Mouse (Mus musculus) right cerebral cortex, postnatal 36 days (tissue): ENCODE results near the gene Ankrd12.

Experiments used
- DNase-seq, 2 experiments: peaks; one replicate each; pipeline ENCODE4 v3.0.0; 2022; ENCODE audit warnings: low spot score in 2 of 2, mixed read lengths in 1 of 2

The Ankrd12 gene

GRCm38 (mm10) chr17:65967751-65968150, 109.1 kb downstream of the Ankrd12 start:
- DNase-seq: no peak

- DNase-seq: no peak
Observed at GRCm38 (mm10) chr17:65962263-65962662, 114.6 kb downstream of the Ankrd12 start.

- DNase-seq: no peak
Observed at GRCm38 (mm10) chr17:65961606-65962136, 115.2 kb downstream of the Ankrd12 start.

GRCm38 (mm10) chr17:65959011-65959410, 117.9 kb downstream of the Ankrd12 start:
- no peak for DNase-seq

GRCm38 (mm10) chr17:65958366-65958765, 118.5 kb downstream of the Ankrd12 start:
- no peak for DNase-seq

GRCm38 (mm10) chr17:65957782-65958325, 119.0 kb downstream of the Ankrd12 start:
- no peak for DNase-seq

- DNase-seq: no peak
Observed at GRCm38 (mm10) chr17:65956993-65957781, 119.7 kb downstream of the Ankrd12 start.

- DNase-seq: no peak
Observed at GRCm38 (mm10) chr17:65956140-65956539, 120.7 kb downstream of the Ankrd12 start.

GRCm38 (mm10) chr17:65953959-65954358, 122.9 kb downstream of the Ankrd12 start:
- no peak for DNase-seq

- no peak for DNase-seq
Observed at GRCm38 (mm10) chr17:65952083-65952482, 124.8 kb downstream of the Ankrd12 start.

- DNase-seq: peak; percentile 84 to 86
Observed at GRCm38 (mm10) chr17:65950622-65951404, 126.1 kb downstream of the Ankrd12 start, which contains the start of gene Twsg1. Twsg1 (minus strand) TSS chr17:65951226.

- DNase-seq: no peak
Observed at GRCm38 (mm10) chr17:65950183-65950582, 126.7 kb downstream of the Ankrd12 start.

GRCm38 (mm10) chr17:65947307-65947706, 129.6 kb downstream of the Ankrd12 start:
- no peak for DNase-seq

GRCm38 (mm10) chr17:65945420-65945819, 131.5 kb downstream of the Ankrd12 start:
- DNase-seq: no peak

- DNase-seq: no peak
Observed at GRCm38 (mm10) chr17:65942394-65942793, 134.5 kb downstream of the Ankrd12 start.

GRCm38 (mm10) chr17:65941275-65941674, 135.6 kb downstream of the Ankrd12 start:
- DNase-seq: no peak

- DNase-seq: no peak
Observed at GRCm38 (mm10) chr17:65940221-65940620, 136.7 kb downstream of the Ankrd12 start.

GRCm38 (mm10) chr17:65939461-65940192, 137.3 kb downstream of the Ankrd12 start:
- no peak for DNase-seq

- no peak for DNase-seq
Observed at GRCm38 (mm10) chr17:65937671-65938070, 139.2 kb downstream of the Ankrd12 start.

- DNase-seq: no peak
Observed at GRCm38 (mm10) chr17:65933741-65934140, 143.1 kb downstream of the Ankrd12 start.

- DNase-seq: no peak
Observed at GRCm38 (mm10) chr17:65931525-65931924, 145.4 kb downstream of the Ankrd12 start.
